Mouse (Mus musculus) gonadal fat pad, adult 2 months (tissue): Measurements from ENCODE around the gene Bri3bp. TPM values are rescaled to one million over a fixed set of nuclear protein-coding genes. Genes with fewer than 3 reads are reported as not detected.

ENCODE experiments used
- DNase-seq: peaks from one replicate; pipeline ENCODE4 v3.0.0-alpha.2; 2012; ENCODE audit warnings: low read depth
- polyA plus RNA-seq: library from polyadenylated mRNA; depleted of rRNA; stranded (reverse); fragments of >200 nt; gene quantifications from 2 replicates; pipeline ENCODE4 v1.2.3, GENCODE M21; 2012

Bri3bp gene
- polyA plus RNA-seq, 1 experiment, result 20.2 TPM

DNA sequence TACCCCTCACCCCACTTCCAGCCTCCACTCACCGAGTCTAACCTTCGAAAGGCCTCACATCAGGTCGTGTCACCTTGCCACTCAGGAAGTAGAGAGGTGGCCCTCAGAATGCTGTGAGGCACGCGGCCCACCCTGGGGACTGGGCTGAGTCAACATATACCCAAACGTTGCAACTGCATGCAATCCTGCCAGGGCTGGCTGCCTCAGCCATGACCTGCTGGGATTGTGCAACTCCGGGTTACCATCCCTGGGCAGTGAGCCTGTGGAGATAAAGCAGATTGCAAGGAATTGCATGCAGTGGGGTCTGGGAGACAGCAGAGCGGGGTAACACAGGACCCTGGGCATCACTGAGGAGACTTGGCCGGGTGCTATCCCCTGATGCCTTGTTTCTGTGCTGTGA is 11.2 kb downstream of the Bri3bp start:
- DNase-seq, result no peak

DNA sequence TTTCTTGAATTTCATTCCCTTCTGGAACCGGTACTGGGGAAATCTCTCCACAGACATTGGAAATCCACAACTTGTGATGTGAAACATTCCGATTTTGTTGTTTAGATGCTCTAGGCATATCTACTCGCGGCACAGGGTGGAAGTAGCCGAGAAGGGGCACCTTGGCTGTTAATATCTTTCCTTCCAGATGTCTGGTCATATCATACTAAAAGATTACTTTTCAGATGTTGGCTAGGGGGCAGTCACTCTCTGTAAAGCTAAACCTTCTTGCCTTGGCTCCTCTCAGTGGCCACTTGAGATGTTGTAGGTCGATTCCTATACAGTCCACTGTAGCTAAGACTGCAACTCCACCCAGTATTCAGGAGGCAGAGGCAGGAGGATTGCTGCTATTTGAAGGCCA is 14.7 kb downstream of the Bri3bp start:
- no peak for DNase-seq

- no peak for DNase-seq
These were observed 16.2 kb downstream of the Bri3bp start for GRCm38 (mm10) chr5:125457538-125457937.

DNA sequence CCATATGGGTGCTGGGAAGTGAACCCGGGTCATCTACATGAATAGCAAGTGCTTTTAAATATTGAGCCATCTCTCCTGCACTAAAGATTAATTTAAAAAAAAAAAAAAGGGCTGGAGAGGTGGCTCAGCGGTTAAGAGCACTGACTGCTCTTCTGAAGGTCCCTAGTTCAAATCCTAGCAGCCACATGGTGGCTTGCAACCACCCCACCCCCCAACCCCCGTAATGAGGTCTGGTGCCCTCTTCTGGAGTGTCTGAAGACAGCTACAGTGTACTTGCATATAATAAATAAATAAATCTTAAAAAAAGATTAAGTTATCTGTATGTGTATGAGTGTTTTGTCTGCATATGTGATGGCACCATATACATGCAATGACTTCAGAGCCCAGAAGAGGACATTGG is 19.2 kb downstream of the Bri3bp start:
- no peak for DNase-seq

DNA sequence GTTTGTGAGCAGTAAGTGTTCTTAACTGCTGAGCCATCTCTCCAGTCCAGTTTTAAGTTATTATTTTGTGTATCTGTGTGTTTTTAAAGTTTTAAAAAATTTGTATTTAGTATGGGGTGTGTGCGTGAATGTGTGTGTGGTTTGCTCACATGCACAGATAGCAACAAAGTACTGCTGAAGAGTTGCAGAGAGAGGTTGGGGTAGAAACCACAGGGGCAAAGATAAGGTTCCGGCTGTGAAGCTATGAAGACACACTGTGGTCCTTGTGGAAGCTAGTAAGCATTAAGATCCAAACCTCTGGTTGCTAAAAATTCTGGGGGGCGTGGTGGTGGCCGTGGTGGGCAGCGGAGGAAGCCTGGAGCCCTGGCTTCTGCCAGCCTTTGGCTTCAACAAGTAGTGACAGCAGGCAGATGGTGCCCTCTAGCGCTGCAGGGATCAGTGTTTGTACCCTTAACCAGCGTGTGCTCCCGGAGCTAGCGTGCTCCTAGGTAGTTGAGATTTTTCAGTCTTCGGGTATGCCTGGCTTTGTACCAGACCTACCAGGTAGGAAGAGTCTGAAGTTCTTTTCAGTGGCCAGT is 20.6 kb downstream of the Bri3bp start:
- no peak for DNase-seq

GRCm38 (mm10) chr5:125465192-125465591 is 23.8 kb downstream of the Bri3bp start:
- no peak for DNase-seq

DNA sequence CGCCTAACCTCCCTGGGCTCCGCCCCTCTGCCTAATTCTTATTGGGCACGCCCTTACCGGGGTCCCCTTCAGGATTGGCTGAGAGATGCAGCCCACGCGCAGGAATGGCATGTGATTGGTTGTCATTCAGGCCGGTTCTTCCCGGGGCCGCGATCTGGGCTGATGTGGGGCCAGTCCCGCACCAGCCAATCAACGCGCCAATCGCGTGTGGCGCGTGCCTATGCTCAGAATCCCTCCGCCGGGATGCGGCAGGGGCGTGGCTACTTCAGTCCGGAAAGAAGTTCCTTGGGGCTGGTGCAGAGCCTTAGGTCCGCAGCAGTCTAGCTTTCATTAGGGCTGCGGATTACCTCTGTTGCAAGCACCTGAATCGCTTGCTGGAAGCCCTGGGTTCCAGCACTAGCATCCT is 24.3 kb downstream of the Bri3bp start:
- peak; percentile 82 for DNase-seq

DNA sequence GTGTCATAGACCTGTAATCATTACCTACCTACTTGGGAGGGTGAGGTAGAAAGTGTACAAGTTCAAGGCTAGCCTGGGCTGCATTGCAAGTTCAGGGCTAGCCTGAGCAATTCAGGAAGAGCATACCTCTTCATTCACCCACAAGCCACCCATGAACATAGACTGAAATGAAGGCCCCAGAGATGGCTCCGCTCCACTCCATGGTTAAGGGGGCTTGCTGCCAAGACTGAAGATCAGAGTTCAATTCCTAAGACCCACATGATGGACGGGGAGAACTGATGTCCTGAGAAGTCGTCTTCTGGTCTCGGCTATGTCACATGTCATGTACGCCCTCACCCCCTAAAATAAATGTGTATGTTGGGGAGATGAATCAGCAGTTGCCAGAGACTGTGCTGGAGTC is 25.1 kb downstream of the Bri3bp start:
- DNase-seq, result no peak

- no peak for DNase-seq
These were observed 25.9 kb downstream of the Bri3bp start for GRCm38 (mm10) chr5:125467261-125467660.

GRCm38 (mm10) chr5:125470713-125471112 is 29.3 kb downstream of the Bri3bp start:
- DNase-seq, result peak; percentile 64

- peak; percentile 52 for DNase-seq
These were observed 31.6 kb downstream of the Bri3bp start for GRCm38 (mm10) chr5:125472796-125473475.

DNA sequence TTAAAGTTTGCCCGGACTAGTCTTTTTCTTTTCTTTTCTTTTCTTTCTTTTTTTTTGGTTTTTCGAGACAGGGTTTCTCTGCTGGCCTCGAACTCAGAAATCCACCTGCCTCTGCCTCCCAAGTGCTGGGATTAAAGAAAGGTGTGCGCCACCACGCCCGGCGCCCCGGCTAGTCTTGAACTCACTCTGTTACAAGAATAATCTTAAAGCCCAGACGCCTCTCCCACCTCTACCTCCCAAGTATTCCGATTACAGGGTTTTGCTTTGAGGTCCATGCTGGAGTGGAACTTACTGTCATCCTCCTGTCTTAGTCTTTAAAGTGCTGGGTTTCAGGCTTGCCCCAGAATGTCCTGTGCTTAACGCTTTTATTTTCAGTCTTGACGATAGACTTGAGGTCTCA is 33.7 kb downstream of the Bri3bp start:
- DNase-seq, result no peak

DNA sequence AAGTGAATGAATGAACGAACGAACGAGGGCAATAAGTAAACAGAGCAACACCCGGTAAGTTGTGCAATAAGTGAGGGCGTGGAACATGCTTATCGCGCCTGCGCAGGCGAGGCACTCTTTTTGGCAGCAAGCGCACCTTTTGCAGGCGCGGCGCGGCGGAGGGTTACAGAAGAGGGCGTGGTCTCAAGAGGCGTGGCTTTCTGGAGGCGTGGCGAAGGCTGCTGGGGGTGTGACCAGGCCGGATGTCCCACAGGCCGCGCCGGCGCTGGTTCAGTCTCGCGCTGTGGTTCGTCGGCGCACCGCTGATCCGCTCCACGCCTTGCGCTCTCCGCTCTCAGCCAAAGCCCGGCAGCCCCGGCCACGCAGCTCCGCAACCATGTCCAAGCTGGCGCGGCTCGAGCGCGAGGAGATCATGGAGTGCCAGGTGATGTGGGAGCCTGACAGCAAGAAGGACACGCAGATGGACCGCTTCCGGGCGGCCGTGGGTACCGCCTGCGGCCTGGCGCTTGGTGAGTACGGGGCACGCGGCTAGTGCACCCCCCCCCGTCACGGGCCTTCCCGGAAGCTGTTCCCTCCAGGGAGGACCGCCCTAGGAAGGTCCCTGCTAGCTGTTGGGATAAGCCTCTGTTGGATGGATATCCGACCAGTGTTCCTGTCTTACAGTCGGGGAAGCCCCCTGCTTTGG is 34.4 kb downstream of the Bri3bp start, which contains the start of gene Aacs:
Gene Aacs, plus strand, starts transcription at position 214 of the 685 bp plus-strand sequence.
- DNase-seq, result peak; percentile 49

GRCm38 (mm10) chr5:125476286-125476625 is 34.9 kb downstream of the Bri3bp start:
- DNase-seq, result no peak

GRCm38 (mm10) chr5:125476799-125477198 is 35.4 kb downstream of the Bri3bp start:
- no peak for DNase-seq

GRCm38 (mm10) chr5:125477533-125477932 is 36.2 kb downstream of the Bri3bp start:
- DNase-seq, result no peak

DNA sequence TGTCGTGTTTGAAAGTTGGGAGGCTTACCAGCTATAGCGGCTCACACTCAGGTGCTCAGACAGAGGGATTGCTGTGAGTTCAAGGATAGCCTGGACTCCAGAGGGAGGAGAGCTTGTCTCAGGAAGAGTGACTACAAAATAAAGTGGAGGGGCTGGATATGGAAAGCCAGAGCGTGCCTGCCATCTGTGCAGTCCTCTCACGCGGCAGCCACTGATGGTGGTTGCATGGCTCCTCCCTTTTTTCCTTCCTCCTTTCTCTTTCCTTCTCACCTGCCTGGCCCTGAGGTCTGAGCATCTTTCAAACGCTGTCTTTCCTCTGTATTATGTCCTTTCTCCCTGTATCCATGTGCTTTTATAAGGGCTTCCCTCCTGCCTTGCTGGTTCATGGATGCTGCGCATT is 36.7 kb downstream of the Bri3bp start:
- DNase-seq, result no peak

DNA sequence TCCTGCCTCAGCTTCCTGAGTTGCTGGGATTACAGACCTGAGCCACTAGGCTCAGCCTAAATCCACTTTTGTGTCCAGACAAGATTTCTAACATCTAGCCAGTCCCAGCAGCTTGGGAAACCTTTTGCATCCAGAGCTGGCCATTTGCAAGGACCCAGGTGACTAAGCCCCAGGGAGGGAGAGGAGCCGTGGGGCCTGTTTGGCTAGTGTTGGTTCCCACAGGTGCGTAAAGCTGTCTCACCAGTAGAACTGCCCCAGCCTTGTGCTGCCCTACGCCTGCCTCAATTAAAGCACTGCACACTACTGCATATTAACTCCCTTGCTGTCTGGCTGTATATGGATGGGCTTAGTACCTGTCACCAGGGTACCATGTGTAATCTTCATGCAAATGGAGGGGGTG is 38.0 kb downstream of the Bri3bp start:
- no peak for DNase-seq

DNA sequence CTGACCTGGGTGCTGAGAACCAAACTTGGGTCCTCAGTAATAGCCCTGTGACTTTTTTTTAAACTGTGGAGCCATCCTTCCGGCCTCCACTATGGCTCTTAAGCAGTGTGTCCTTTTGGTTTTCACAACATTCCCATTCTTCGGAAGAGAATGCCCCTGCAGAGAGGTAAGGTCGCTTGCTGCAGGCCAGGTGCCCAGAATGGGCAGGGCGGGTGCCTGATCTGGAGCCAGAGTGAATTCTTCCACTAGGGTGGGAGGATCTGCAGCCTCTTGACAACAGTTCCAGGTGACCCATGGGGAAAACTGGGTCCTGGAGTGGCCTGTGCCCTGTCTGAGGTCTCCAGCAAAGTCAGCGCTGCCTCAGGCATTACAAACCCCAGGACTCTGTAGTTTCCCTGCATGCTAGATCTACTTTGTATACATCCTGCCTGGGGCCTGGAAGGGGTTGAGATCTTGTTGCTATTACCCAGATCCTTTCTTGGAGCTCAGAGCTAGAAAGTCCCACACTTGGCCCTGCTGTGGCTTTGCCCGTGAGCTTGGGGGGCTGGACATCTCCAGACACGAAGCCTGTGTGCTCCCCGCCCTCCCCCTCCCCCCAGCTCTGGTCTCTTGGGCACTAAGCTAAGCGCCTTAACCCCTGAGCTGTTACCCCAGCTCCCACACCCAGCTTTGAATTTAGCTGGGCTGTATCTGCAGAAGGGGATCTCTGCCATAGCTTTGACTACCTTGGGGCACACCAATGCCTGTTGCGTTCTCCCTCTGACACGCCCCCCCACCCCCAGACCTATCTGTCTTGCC is 39.3 kb downstream of the Bri3bp start:
- no peak for DNase-seq

GRCm38 (mm10) chr5:125482474-125482873 is 41.1 kb downstream of the Bri3bp start:
- no peak for DNase-seq

DNA sequence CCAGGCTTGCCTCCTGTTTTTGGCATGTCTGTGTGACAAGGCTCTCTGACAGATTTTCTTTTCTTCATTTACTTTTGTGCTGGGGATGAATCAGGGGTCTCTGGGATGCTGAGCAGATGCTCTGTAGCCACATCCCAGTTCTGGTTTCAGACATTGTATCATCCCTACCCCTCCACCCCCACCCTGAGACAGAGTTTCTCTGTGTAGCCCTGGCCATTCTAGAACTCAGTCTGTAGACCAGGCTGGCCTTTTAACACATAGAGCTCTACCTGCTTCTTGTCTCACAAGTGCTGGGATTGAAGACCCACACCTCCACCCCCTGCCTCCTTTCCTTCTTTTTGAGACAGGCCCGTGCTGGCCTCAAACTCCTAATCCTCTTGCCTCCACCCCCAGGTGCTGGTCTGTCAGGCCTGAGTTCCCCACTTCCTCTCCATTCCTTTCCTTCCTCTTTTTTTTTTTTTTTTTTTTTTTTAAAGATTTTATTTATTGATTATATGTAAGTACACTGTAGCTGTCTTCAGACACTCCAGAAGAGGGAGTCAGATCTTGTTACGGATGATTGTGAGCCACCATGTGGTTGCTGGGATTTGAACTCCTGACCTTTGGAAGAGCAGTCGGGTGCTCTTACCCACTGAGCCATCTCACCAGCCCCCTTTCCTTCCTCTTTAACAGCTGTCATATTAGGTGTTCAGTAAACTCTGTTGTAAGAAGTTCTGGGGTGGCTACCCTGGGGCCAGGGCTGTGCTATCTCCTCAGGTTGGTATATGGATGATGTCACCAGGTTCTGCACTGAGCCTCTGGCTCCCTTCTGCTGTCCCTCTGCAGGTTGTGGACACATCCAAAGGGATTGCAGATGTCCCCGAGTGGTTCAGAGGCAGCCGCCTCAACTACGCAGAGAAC is 42.6 kb downstream of the Bri3bp start:
- DNase-seq, result no peak
